Mouse (Mus musculus) forebrain, embryonic 10.5 days (tissue): ENCODE results near the gene Tuba1a. TPM values are rescaled to one million over a fixed set of nuclear protein-coding genes. Genes with fewer than 3 reads are reported as not detected.

ENCODE experiments used
- DNase-seq: peaks from one replicate; pipeline ENCODE4 v3.0.0-alpha.2; 2017; ENCODE audit warnings: low spot score; ENCODE audit errors: extremely low spot score
- H3K27ac ChIP-seq: fragments of 300-500 bp; sonication (generic); 2 replicates; pipeline ENCODE4 v1.5.1; 2016; ENCODE audit warnings: mild to moderate bottlenecking
- H3K27me3 ChIP-seq: fragments of 300-500 bp; sonication (generic); 2 replicates; pipeline ENCODE4 v1.6.1; 2016; ENCODE audit warnings: mild to moderate bottlenecking; ENCODE audit not compliant: poor library complexity, severe bottlenecking
- H3K36me3 ChIP-seq: fragments of 300-500 bp; sonication (generic); replicated peaks from 2 replicates; pipeline ENCODE4 v1.6.1; 2016; ENCODE audit warnings: mild to moderate bottlenecking, moderate library complexity
- H3K4me1 ChIP-seq: fragments of 300-500 bp; sonication (generic); 2 replicates; pipeline ENCODE4 v1.6.1; 2016
- H3K4me3 ChIP-seq: fragments of 300-500 bp; sonication (generic); 2 replicates; pipeline ENCODE4 v1.5.1; 2016; ENCODE audit warnings: mild to moderate bottlenecking, moderate library complexity
- H3K9me3 ChIP-seq: fragments of 300-500 bp; sonication (generic); 2 replicates; pipeline ENCODE4 v1.6.1; 2016; ENCODE audit warnings: mild to moderate bottlenecking, moderate library complexity
- whole genome bisulfite sequencing: fragments of 180-500 bp; shearing (Covaris S2); methylation state at CpG from one replicate; pipeline ENCODE4 v1.1.7; 2016; 5-methylcytosine and 5-hydroxymethylcytosine counted together
- polyA plus RNA-seq: library from polyadenylated mRNA; unstranded; fragments of >200 nt; fragmentation: Nextera tagmentation; extraction: Ambion mirVana; gene quantifications from 2 replicates; pipeline ENCODE4 v1.2.1, GENCODE M21; 2016

Tuba1a gene
- 2,769 and 3,107 TPM in 2 replicates for polyA plus RNA-seq

GRCm38 (mm10) chr15:98953401-98954356 is at the start of gene Tuba1a, which contains the start of gene Gm49450:
Tuba1a (minus strand) TSS chr15:98953703.
Gm49450 (minus strand) TSS chr15:98953551.
- Histone ChIP-seq H3K27me3 (no peaks in the 10 kb centered on the region), H3K9me3 (no peaks in the 10 kb centered on the region), H3K36me3 (peaks cover 28% of the 10 kb centered on the region), H3K4me3 (peak within 1 kb of the TSS; percentile 91), H3K27ac (peak within 1 kb of the TSS; percentile 98), H3K4me1 (peaks cover 40% of the 10 kb centered on the region)
- 3% methylated on average over 28 of the region's 28 CpGs for WGBS
- peak; percentile 99 for DNase-seq

- 15% methylated on average over 17 of the region's 17 CpGs for WGBS
- peak overlapping the region; percentile 75 for H3K27ac ChIP-seq
Observed at GRCm38 (mm10) chr15:99001451-99001931, 48.0 kb upstream of the Tuba1a start.

GRCm38 (mm10) chr15:99000535-99001283 is 47.2 kb upstream of the Tuba1a start:
- Histone ChIP-seq H3K27ac (peak overlapping the region; percentile 75), H3K4me3 (peak overlapping the region; percentile 34), H3K4me1 (peaks cover 34% of the 10 kb centered on the region), H3K9me3 (no peaks in the 10 kb centered on the region), H3K36me3 (no peaks in the 10 kb centered on the region), H3K27me3 (peaks cover 18% of the 10 kb centered on the region)
- 50% methylated on average over 14 of the region's 14 CpGs for WGBS
- DNase-seq, result no peak

More at GRCm38 (mm10) chr15:99001451-99001931, 48.0 kb upstream of the Tuba1a start:
- Histone ChIP-seq H3K4me3 (peak overlapping the region; percentile 34), H3K36me3 (no peaks in the 10 kb centered on the region), H3K27me3 (peaks cover 18% of the 10 kb centered on the region), H3K4me1 (peaks cover 34% of the 10 kb centered on the region), H3K9me3 (no peaks in the 10 kb centered on the region)
- DNase-seq, result no peak

GRCm38 (mm10) chr15:98998775-98999157 is 45.3 kb upstream of the Tuba1a start:
- Histone ChIP-seq H3K4me1 (peaks cover 37% of the 10 kb centered on the region), H3K36me3 (no peaks in the 10 kb centered on the region), H3K27ac (no peak overlapping the region), H3K9me3 (no peaks in the 10 kb centered on the region), H3K27me3 (peaks cover 18% of the 10 kb centered on the region), H3K4me3 (no peak overlapping the region)
- no peak for DNase-seq
- WGBS, result 53% methylated on average over 6 of the region's 6 CpGs

- Histone ChIP-seq H3K36me3 (no peaks in the 10 kb centered on the region), H3K4me3 (no peak overlapping the region), H3K27me3 (peaks cover 18% of the 10 kb centered on the region), H3K4me1 (peaks cover 43% of the 10 kb centered on the region), H3K27ac (0 out of 2 replicates have a peak overlapping the region, but pooled peaks have one; percentile 51), H3K9me3 (no peaks in the 10 kb centered on the region)
- 63% methylated on average over 13 of the region's 13 CpGs for WGBS
- no peak for DNase-seq
Observed at GRCm38 (mm10) chr15:98997938-98998774, 44.7 kb upstream of the Tuba1a start.

- peaks cover 53% of the 10 kb centered on the region for H3K4me1 ChIP-seq
- no peak for DNase-seq
- no peaks in the 10 kb centered on the region for H3K36me3 ChIP-seq
- no peaks in the 10 kb centered on the region for H3K9me3 ChIP-seq
- H3K27me3 ChIP-seq, result peaks cover 6% of the 10 kb centered on the region; the same call in 1 of the 2 replicates
- no peak overlapping the region for H3K27ac ChIP-seq
- H3K4me3 ChIP-seq, result no peak overlapping the region
- WGBS, result 84% methylated on average over 7 of the region's 7 CpGs
Observed at GRCm38 (mm10) chr15:98996840-98997239, 43.3 kb upstream of the Tuba1a start.

GRCm38 (mm10) chr15:98994957-98995520 is 41.5 kb upstream of the Tuba1a start:
- H3K27me3 ChIP-seq, result no peaks in the 10 kb centered on the region
- no peak overlapping the region for H3K4me3 ChIP-seq
- H3K4me1 ChIP-seq, result peaks cover 58% of the 10 kb centered on the region
- H3K9me3 ChIP-seq, result no peaks in the 10 kb centered on the region
- WGBS, result 89% methylated on average over 9 of the region's 9 CpGs
- DNase-seq, result no peak
- H3K36me3 ChIP-seq, result no peaks in the 10 kb centered on the region
- H3K27ac ChIP-seq, result no peak overlapping the region

GRCm38 (mm10) chr15:98993865-98994264 is 40.4 kb upstream of the Tuba1a start:
- Histone ChIP-seq H3K4me1 (peaks cover 70% of the 10 kb centered on the region), H3K9me3 (no peaks in the 10 kb centered on the region), H3K36me3 (no peaks in the 10 kb centered on the region), H3K27ac (peak overlapping the region; percentile 92), H3K27me3 (peaks cover 5% of the 10 kb centered on the region; the same call in 1 of the 2 replicates), H3K4me3 (0 out of 2 replicates have a peak overlapping the region, but pooled peaks have one; percentile 49)
- DNase-seq, result peak; percentile 92
- 5% methylated on average over 11 of the region's 11 CpGs for WGBS

- Histone ChIP-seq H3K4me1 (peaks cover 70% of the 10 kb centered on the region), H3K27ac (peak overlapping the region; percentile 92), H3K27me3 (peaks cover 11% of the 10 kb centered on the region; the same call in 1 of the 2 replicates), H3K36me3 (no peaks in the 10 kb centered on the region), H3K4me3 (peak overlapping the region; percentile 49), H3K9me3 (no peaks in the 10 kb centered on the region)
- WGBS, result 6% methylated on average over 35 of the region's 35 CpGs
- peak; percentile 96 for DNase-seq
Observed at GRCm38 (mm10) chr15:98993093-98993793, 39.7 kb upstream of the Tuba1a start.

- H3K9me3 ChIP-seq, result no peaks in the 10 kb centered on the region
- DNase-seq, result no peak
- peak overlapping the region; percentile 92 for H3K27ac ChIP-seq
- peaks cover 15% of the 10 kb centered on the region; the same call in 1 of the 2 replicates for H3K27me3 ChIP-seq
- WGBS, result 29% methylated on average over 17 of the region's 17 CpGs
- H3K4me1 ChIP-seq, result peaks cover 70% of the 10 kb centered on the region
- H3K4me3 ChIP-seq, result peak overlapping the region; percentile 49
- H3K36me3 ChIP-seq, result no peaks in the 10 kb centered on the region
Observed at GRCm38 (mm10) chr15:98992086-98992912, 38.8 kb upstream of the Tuba1a start.
